Mouse (Mus musculus): ENCODE data around the gene Rhobtb1. TPM values are rescaled to one million over a fixed set of nuclear protein-coding genes. Genes with fewer than 3 reads are reported as not detected.

The Rhobtb1 gene
- total and polyA plus RNA-seq, 2 experiments from 2014 or later: 29.9 to 38.4 TPM

- Histone ChIP-seq H3K27me3 (ENCODE audit: control insufficient read depth, insufficient read depth, low read length) (no peaks in the 10 kb centered on the region), H3K9me3 (replicated peaks; ENCODE audit: control insufficient read depth, low read length) (no peaks in the 10 kb centered on the region), H3K4me2 (ENCODE audit: low read depth, low read length) (no peak overlapping the region), H3K9ac (replicated peaks; ENCODE audit: low read depth, low read length) (no peak overlapping the region), H3K4me1 (ENCODE audit: control insufficient read depth, insufficient read depth) (peaks cover 32% of the 10 kb centered on the region), H3K36me3 (replicated peaks; ENCODE audit: control insufficient read depth, insufficient read depth, low read length) (peaks cover 38% of the 10 kb centered on the region), H3K4me3 (ENCODE audit: low read depth, low read length) (no peak overlapping the region), H3K27ac (ENCODE audit: low read depth) (peak overlapping the region; percentile 85)
- ATAC-seq (ENCODE audit: insufficient read depth, low read depth) (peak; percentile 79), DNase-seq (ENCODE audit: low spot score) (peak; percentile 81)
- 14% methylated on average over 5 of the region's 5 CpGs for WGBS
- TF ChIP-seq CTCF (IDR thresholded peaks at IDR 0.05; ENCODE audit: low read depth): no peak
- TF ChIP-seq EP300 (IDR thresholded peaks at IDR 0.05; ENCODE audit: low read depth): no peak
These were observed 101.9 kb downstream of the Rhobtb1 start for GRCm38 (mm10) chr10:69253075-69253685.

- Histone ChIP-seq H3K9me3 (replicated peaks; ENCODE audit: control insufficient read depth, low read length) (no peaks in the 10 kb centered on the region), H3K27me3 (ENCODE audit: control insufficient read depth, insufficient read depth, low read length) (no peaks in the 10 kb centered on the region), H3K4me3 (ENCODE audit: low read depth, low read length) (no peak overlapping the region), H3K9ac (replicated peaks; ENCODE audit: low read depth, low read length) (no peak overlapping the region), H3K4me1 (ENCODE audit: control insufficient read depth, insufficient read depth) (peaks cover 32% of the 10 kb centered on the region), H3K36me3 (replicated peaks; ENCODE audit: control insufficient read depth, insufficient read depth, low read length) (peaks cover 38% of the 10 kb centered on the region), H3K4me2 (ENCODE audit: low read depth, low read length) (no peak overlapping the region), H3K27ac (ENCODE audit: low read depth) (peak overlapping the region; percentile 85)
- no peak for ATAC-seq (ENCODE audit: insufficient read depth, low read depth)
- WGBS: 40% methylated on average over 5 of the region's 5 CpGs
- TF ChIP-seq EP300 (IDR thresholded peaks at IDR 0.05; ENCODE audit: low read depth): no peak
- TF ChIP-seq CTCF (IDR thresholded peaks at IDR 0.05; ENCODE audit: low read depth): no peak
- no peak for DNase-seq (ENCODE audit: low spot score)
These were observed 102.4 kb downstream of the Rhobtb1 start for GRCm38 (mm10) chr10:69253686-69254080.

GRCm38 (mm10) chr10:69254390-69254847, 103.2 kb downstream of the Rhobtb1 start:
- H3K27ac ChIP-seq (ENCODE audit: low read depth): peak overlapping the region; percentile 85
- peak; percentile 17; the same call in 1 of the 2 replicates for TF ChIP-seq CTCF (IDR thresholded peaks at IDR 0.05; ENCODE audit: low read depth)
- peak; percentile 57; the same call in 1 of the 2 replicates for TF ChIP-seq EP300 (IDR thresholded peaks at IDR 0.05; ENCODE audit: low read depth)
- H3K4me1 ChIP-seq (ENCODE audit: control insufficient read depth, insufficient read depth): peaks cover 39% of the 10 kb centered on the region
- H3K9me3 ChIP-seq (replicated peaks; ENCODE audit: control insufficient read depth, low read length): no peaks in the 10 kb centered on the region
- DNase-seq (ENCODE audit: low spot score): peak; percentile 77
- H3K4me2 ChIP-seq (ENCODE audit: low read depth, low read length): no peak overlapping the region
- no peaks in the 10 kb centered on the region for H3K27me3 ChIP-seq (ENCODE audit: control insufficient read depth, insufficient read depth, low read length)
- H3K9ac ChIP-seq (replicated peaks; ENCODE audit: low read depth, low read length): no peak overlapping the region
- peaks cover 35% of the 10 kb centered on the region for H3K36me3 ChIP-seq (replicated peaks; ENCODE audit: control insufficient read depth, insufficient read depth, low read length)
- H3K4me3 ChIP-seq (ENCODE audit: low read depth, low read length): no peak overlapping the region
- peak; percentile 66 for ATAC-seq (ENCODE audit: insufficient read depth, low read depth)
- 16% methylated on average over 8 of the region's 8 CpGs for WGBS

- ATAC-seq (ENCODE audit: insufficient read depth, low read depth) (no peak), DNase-seq (ENCODE audit: low spot score) (no peak)
- no peak overlapping the region for H3K4me3 ChIP-seq (ENCODE audit: low read depth, low read length)
- no peak overlapping the region for H3K4me2 ChIP-seq (ENCODE audit: low read depth, low read length)
- H3K27ac ChIP-seq (ENCODE audit: low read depth): no peak overlapping the region
- no peak for TF ChIP-seq CTCF (IDR thresholded peaks at IDR 0.05; ENCODE audit: low read depth)
- no peak for TF ChIP-seq EP300 (IDR thresholded peaks at IDR 0.05; ENCODE audit: low read depth)
- WGBS: 54% methylated on average over 5 of the region's 5 CpGs
- no peaks in the 10 kb centered on the region for H3K27me3 ChIP-seq (ENCODE audit: control insufficient read depth, insufficient read depth, low read length)
- H3K4me1 ChIP-seq (ENCODE audit: control insufficient read depth, insufficient read depth): peaks cover 46% of the 10 kb centered on the region
- H3K9me3 ChIP-seq (replicated peaks; ENCODE audit: control insufficient read depth, low read length): no peaks in the 10 kb centered on the region
- H3K36me3 ChIP-seq (replicated peaks; ENCODE audit: control insufficient read depth, insufficient read depth, low read length): peaks cover 25% of the 10 kb centered on the region
- H3K9ac ChIP-seq (replicated peaks; ENCODE audit: low read depth, low read length): no peak overlapping the region
These were observed 104.4 kb downstream of the Rhobtb1 start for GRCm38 (mm10) chr10:69255594-69255993.

GRCm38 (mm10) chr10:69257592-69258133, 106.4 kb downstream of the Rhobtb1 start:
- no peak for ATAC-seq (ENCODE audit: insufficient read depth, low read depth)
- no peak for DNase-seq (ENCODE audit: low spot score)
- peaks cover 22% of the 10 kb centered on the region for H3K36me3 ChIP-seq (replicated peaks; ENCODE audit: control insufficient read depth, insufficient read depth, low read length)
- TF ChIP-seq CTCF (IDR thresholded peaks at IDR 0.05; ENCODE audit: low read depth): no peak
- TF ChIP-seq EP300 (IDR thresholded peaks at IDR 0.05; ENCODE audit: low read depth): no peak
- 64% methylated on average over 6 of the region's 6 CpGs for WGBS
- no peak overlapping the region for H3K4me2 ChIP-seq (ENCODE audit: low read depth, low read length)
- H3K9me3 ChIP-seq (replicated peaks; ENCODE audit: control insufficient read depth, low read length): no peaks in the 10 kb centered on the region
- H3K9ac ChIP-seq (replicated peaks; ENCODE audit: low read depth, low read length): no peak overlapping the region
- H3K27ac ChIP-seq (ENCODE audit: low read depth): peak overlapping the region; percentile 77
- H3K27me3 ChIP-seq (ENCODE audit: control insufficient read depth, insufficient read depth, low read length): no peaks in the 10 kb centered on the region
- H3K4me1 ChIP-seq (ENCODE audit: control insufficient read depth, insufficient read depth): peaks cover 46% of the 10 kb centered on the region
- H3K4me3 ChIP-seq (ENCODE audit: low read depth, low read length): no peak overlapping the region
